Mouse (Mus musculus): ENCODE results near the gene Drc3. TPM values are rescaled to one million over a fixed set of nuclear protein-coding genes. Genes with fewer than 3 reads are reported as not detected.

Gene Drc3
- total RNA-seq, 1 experiment from 2014 or later = 0.79 TPM

- no peak for ATAC-seq (replicated peaks in 1 of 2; ENCODE audit: insufficient read depth in 1 of 2, low FRiP score in 2 of 2, low TSS enrichment in 1 of 2, low read depth in 1 of 2, poor library complexity in 2 of 2, severe bottlenecking in 2 of 2)
Measured at GRCm38 (mm10) chr11:60323731-60324130, 29.4 kb upstream of the Drc3 start.

- ATAC-seq (replicated peaks in 1 of 2; ENCODE audit: insufficient read depth in 1 of 2, low FRiP score in 2 of 2, low TSS enrichment in 1 of 2, low read depth in 1 of 2, poor library complexity in 2 of 2, severe bottlenecking in 2 of 2) = no peak
Measured at GRCm38 (mm10) chr11:60330551-60330950, 22.6 kb upstream of the Drc3 start.

GRCm38 (mm10) chr11:60333461-60333860 lies 19.7 kb upstream of the Drc3 start:
- no peak for ATAC-seq (replicated peaks in 1 of 2; ENCODE audit: insufficient read depth in 1 of 2, low FRiP score in 2 of 2, low TSS enrichment in 1 of 2, low read depth in 1 of 2, poor library complexity in 2 of 2, severe bottlenecking in 2 of 2)

GRCm38 (mm10) chr11:60334124-60334523 lies 19.0 kb upstream of the Drc3 start:
- no peak for ATAC-seq (replicated peaks in 1 of 2; ENCODE audit: insufficient read depth in 1 of 2, low FRiP score in 2 of 2, low TSS enrichment in 1 of 2, low read depth in 1 of 2, poor library complexity in 2 of 2, severe bottlenecking in 2 of 2)

GRCm38 (mm10) chr11:60335771-60336170 lies 17.4 kb upstream of the Drc3 start:
- ATAC-seq (replicated peaks in 1 of 2; ENCODE audit: insufficient read depth in 1 of 2, low FRiP score in 2 of 2, low TSS enrichment in 1 of 2, low read depth in 1 of 2, poor library complexity in 2 of 2, severe bottlenecking in 2 of 2) = no peak

- peak in 1 of 2 experiments; percentile 62; a peak in 1 of 4 replicates for ATAC-seq (replicated peaks in 1 of 2; ENCODE audit: insufficient read depth in 1 of 2, low FRiP score in 2 of 2, low TSS enrichment in 1 of 2, low read depth in 1 of 2, poor library complexity in 2 of 2, severe bottlenecking in 2 of 2)
Measured at GRCm38 (mm10) chr11:60338291-60338690, 14.8 kb upstream of the Drc3 start.

GRCm38 (mm10) chr11:60339361-60339760 lies 13.8 kb upstream of the Drc3 start:
- ATAC-seq (replicated peaks in 1 of 2; ENCODE audit: insufficient read depth in 1 of 2, low FRiP score in 2 of 2, low TSS enrichment in 1 of 2, low read depth in 1 of 2, poor library complexity in 2 of 2, severe bottlenecking in 2 of 2) = no peak

GRCm38 (mm10) chr11:60345868-60346267 lies 7.3 kb upstream of the Drc3 start:
- no peak for ATAC-seq (replicated peaks in 1 of 2; ENCODE audit: insufficient read depth in 1 of 2, low FRiP score in 2 of 2, low TSS enrichment in 1 of 2, low read depth in 1 of 2, poor library complexity in 2 of 2, severe bottlenecking in 2 of 2)

GRCm38 (mm10) chr11:60346537-60346936 lies 6.6 kb upstream of the Drc3 start:
- no peak for ATAC-seq (replicated peaks in 1 of 2; ENCODE audit: insufficient read depth in 1 of 2, low FRiP score in 2 of 2, low TSS enrichment in 1 of 2, low read depth in 1 of 2, poor library complexity in 2 of 2, severe bottlenecking in 2 of 2)

- ATAC-seq (replicated peaks in 1 of 2; ENCODE audit: insufficient read depth in 1 of 2, low FRiP score in 2 of 2, low TSS enrichment in 1 of 2, low read depth in 1 of 2, poor library complexity in 2 of 2, severe bottlenecking in 2 of 2) = no peak
Measured at GRCm38 (mm10) chr11:60351388-60351787, 1.7 kb upstream of the Drc3 start.

- ATAC-seq (replicated peaks in 1 of 2; ENCODE audit: insufficient read depth in 1 of 2, low FRiP score in 2 of 2, low TSS enrichment in 1 of 2, low read depth in 1 of 2, poor library complexity in 2 of 2, severe bottlenecking in 2 of 2) = no peak
Measured at GRCm38 (mm10) chr11:60351925-60352371, 1.2 kb upstream of the Drc3 start.

GRCm38 (mm10) chr11:60355952-60356351 lies 2.8 kb downstream of the Drc3 start:
- no peak for ATAC-seq (replicated peaks in 1 of 2; ENCODE audit: insufficient read depth in 1 of 2, low FRiP score in 2 of 2, low TSS enrichment in 1 of 2, low read depth in 1 of 2, poor library complexity in 2 of 2, severe bottlenecking in 2 of 2)

GRCm38 (mm10) chr11:60357116-60357515 lies 4.0 kb downstream of the Drc3 start:
- no peak for ATAC-seq (replicated peaks in 1 of 2; ENCODE audit: insufficient read depth in 1 of 2, low FRiP score in 2 of 2, low TSS enrichment in 1 of 2, low read depth in 1 of 2, poor library complexity in 2 of 2, severe bottlenecking in 2 of 2)

- ATAC-seq (replicated peaks in 1 of 2; ENCODE audit: insufficient read depth in 1 of 2, low FRiP score in 2 of 2, low TSS enrichment in 1 of 2, low read depth in 1 of 2, poor library complexity in 2 of 2, severe bottlenecking in 2 of 2) = no peak
Measured at GRCm38 (mm10) chr11:60358548-60358947, 5.4 kb downstream of the Drc3 start.

- ATAC-seq (replicated peaks in 1 of 2; ENCODE audit: insufficient read depth in 1 of 2, low FRiP score in 2 of 2, low TSS enrichment in 1 of 2, low read depth in 1 of 2, poor library complexity in 2 of 2, severe bottlenecking in 2 of 2) = 0 out of 4 replicates have a peak, but pooled peaks of 1 of the 2 experiments have one; percentile 12
Measured at GRCm38 (mm10) chr11:60359138-60359537, 6.0 kb downstream of the Drc3 start.

GRCm38 (mm10) chr11:60359936-60360335 lies 6.8 kb downstream of the Drc3 start:
- no peak for ATAC-seq (replicated peaks in 1 of 2; ENCODE audit: insufficient read depth in 1 of 2, low FRiP score in 2 of 2, low TSS enrichment in 1 of 2, low read depth in 1 of 2, poor library complexity in 2 of 2, severe bottlenecking in 2 of 2)

GRCm38 (mm10) chr11:60360631-60361201 lies 7.6 kb downstream of the Drc3 start:
- no peak for ATAC-seq (replicated peaks in 1 of 2; ENCODE audit: insufficient read depth in 1 of 2, low FRiP score in 2 of 2, low TSS enrichment in 1 of 2, low read depth in 1 of 2, poor library complexity in 2 of 2, severe bottlenecking in 2 of 2)

- ATAC-seq (replicated peaks in 1 of 2; ENCODE audit: insufficient read depth in 1 of 2, low FRiP score in 2 of 2, low TSS enrichment in 1 of 2, low read depth in 1 of 2, poor library complexity in 2 of 2, severe bottlenecking in 2 of 2) = no peak
Measured at GRCm38 (mm10) chr11:60366239-60367019, 13.3 kb downstream of the Drc3 start.

- no peak for ATAC-seq (replicated peaks in 1 of 2; ENCODE audit: insufficient read depth in 1 of 2, low FRiP score in 2 of 2, low TSS enrichment in 1 of 2, low read depth in 1 of 2, poor library complexity in 2 of 2, severe bottlenecking in 2 of 2)
Measured at GRCm38 (mm10) chr11:60367256-60367655, 14.1 kb downstream of the Drc3 start.
